Mouse (Mus musculus): ENCODE data around the gene Trim29. TPM values are rescaled to one million over a fixed set of nuclear protein-coding genes. Genes with fewer than 3 reads are reported as not detected.

Gene Trim29
- total RNA-seq, 1 experiment from 2014 or later: 0.19 TPM

Other genes starting within 250 kb of the Trim29 start
- gene Arhgef12, start 203.6 kb upstream of the Trim29 start, total RNA-seq (2021): 115 and 123 TPM in 2 replicates
- 4.5 and 5.2 TPM in 2 replicates for gene Tmem136, start 194.3 kb upstream of the Trim29 start, total RNA-seq (2021)
- not detected in 2 replicates for gene Pou2f3, start 100.5 kb upstream of the Trim29 start, total RNA-seq (2021)
- 23.4 and 34.9 TPM in 2 replicates for gene Oaf, start 70.9 kb upstream of the Trim29 start, total RNA-seq (2021)